Mouse (Mus musculus): ENCODE measurements around the gene Morc4.

Gene Morc4

GRCm38 (mm10) chrX:139870938-139871791 is at the start of gene Morc4:
Gene Morc4 (minus strand): TSS chrX:139871677.
- DNase-seq (ENCODE audit: extremely low spot score), result peak; percentile 76

DNA sequence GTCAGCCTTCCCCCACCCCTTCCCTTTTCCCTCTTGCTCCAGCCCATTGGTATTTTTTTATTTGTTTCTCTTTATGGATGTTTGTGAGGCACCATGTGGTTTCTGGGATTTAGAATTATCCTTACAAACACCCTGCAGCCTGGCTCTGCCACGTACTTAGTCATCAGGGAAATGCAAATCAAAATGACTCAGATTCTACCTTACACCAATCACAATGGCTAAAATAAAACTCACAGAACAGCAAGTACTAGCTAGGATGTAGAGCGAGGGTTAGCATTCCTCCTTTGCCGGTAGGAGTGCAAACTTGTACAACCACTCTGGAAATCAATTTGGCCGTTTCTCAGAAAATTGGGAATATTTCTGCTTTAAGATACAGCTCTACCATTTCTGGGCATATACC is 49.1 kb upstream of the Morc4 start:
- no peak for DNase-seq (ENCODE audit: extremely low spot score)

DNA sequence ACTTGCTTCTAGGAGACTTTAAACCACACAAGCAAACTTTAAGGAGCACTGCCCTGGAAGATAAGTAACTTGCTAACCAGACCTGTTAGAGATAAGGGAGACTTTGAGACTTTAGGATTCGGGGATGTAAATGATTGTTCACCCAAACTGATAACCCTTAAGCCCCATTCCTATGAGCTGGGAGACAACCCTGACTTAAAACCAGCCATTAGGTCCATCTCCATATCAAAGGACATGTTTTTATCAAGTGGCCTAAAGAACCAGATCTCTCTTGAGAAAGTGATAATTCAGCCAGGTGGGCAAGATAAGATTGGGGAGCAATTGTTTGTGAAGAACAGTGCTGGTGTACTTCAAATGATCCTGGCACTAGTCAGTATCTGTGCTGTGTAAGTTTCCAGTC is 19.9 kb upstream of the Morc4 start:
- DNase-seq (ENCODE audit: extremely low spot score), result no peak

- DNase-seq (ENCODE audit: extremely low spot score), result no peak
Measured at GRCm38 (mm10) chrX:139883221-139883620, 11.7 kb upstream of the Morc4 start.

DNA sequence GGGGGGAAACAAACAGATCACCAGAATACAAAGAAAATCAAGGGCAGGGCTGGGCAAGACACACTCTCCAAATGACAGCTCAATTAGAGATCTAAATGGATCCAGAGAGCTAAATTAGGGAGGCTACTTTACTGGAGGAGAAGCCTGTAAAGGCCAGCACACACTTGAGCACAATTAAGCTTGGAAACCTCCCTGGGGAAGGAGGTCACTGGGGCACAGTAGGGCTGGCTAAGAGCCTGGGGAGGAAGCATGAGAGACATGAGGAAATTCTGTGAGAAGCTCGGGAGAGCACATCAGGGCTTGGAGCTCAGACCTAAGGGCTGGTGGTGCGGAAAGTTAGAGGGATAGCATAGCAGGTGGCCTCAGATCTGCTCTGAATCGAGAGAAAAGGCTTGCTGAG is 6.5 kb upstream of the Morc4 start:
- DNase-seq (ENCODE audit: extremely low spot score), result no peak

GRCm38 (mm10) chrX:139877105-139877504 is 5.6 kb upstream of the Morc4 start:
- no peak for DNase-seq (ENCODE audit: extremely low spot score)

- peak; percentile 20 for DNase-seq (ENCODE audit: extremely low spot score)
Measured at GRCm38 (mm10) chrX:139870300-139870711, 1.2 kb downstream of the Morc4 start.

- DNase-seq (ENCODE audit: extremely low spot score), result no peak
Measured at GRCm38 (mm10) chrX:139859402-139859801, 12.1 kb downstream of the Morc4 start.

GRCm38 (mm10) chrX:139854795-139855194 is 16.7 kb downstream of the Morc4 start:
- DNase-seq (ENCODE audit: extremely low spot score), result no peak

- DNase-seq (ENCODE audit: extremely low spot score), result no peak
Measured at GRCm38 (mm10) chrX:139841091-139841490, 30.4 kb downstream of the Morc4 start.

DNA sequence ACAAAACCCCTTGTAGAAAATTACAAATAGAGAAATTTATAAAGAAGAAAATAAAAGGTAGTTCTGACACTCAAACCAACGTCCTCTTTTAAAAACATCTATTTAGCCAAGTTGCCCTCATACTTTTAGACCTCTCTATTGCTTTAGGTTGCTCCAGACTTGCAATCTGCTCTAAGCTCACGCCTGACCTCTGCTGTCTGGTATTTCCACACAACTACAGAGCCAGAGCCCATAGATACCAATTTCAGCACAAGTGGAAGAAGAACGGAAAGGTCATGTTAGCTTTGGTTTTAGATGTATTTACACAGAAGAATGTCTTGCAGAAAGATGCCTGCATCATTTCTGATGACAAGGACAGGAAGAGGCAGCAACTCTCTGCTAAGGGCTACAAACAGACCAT is 32.4 kb downstream of the Morc4 start:
- DNase-seq (ENCODE audit: extremely low spot score), result no peak

GRCm38 (mm10) chrX:139832464-139832863 is 39.0 kb downstream of the Morc4 start:
- peak; percentile 48 for DNase-seq (ENCODE audit: extremely low spot score)

GRCm38 (mm10) chrX:139828363-139829092 is 42.9 kb downstream of the Morc4 start:
- no peak for DNase-seq (ENCODE audit: extremely low spot score)

- no peak for DNase-seq (ENCODE audit: extremely low spot score)
Measured at GRCm38 (mm10) chrX:139826926-139827325, 44.6 kb downstream of the Morc4 start.

- no peak for DNase-seq (ENCODE audit: extremely low spot score)
Measured at GRCm38 (mm10) chrX:139825402-139825801, 46.1 kb downstream of the Morc4 start.

DNA sequence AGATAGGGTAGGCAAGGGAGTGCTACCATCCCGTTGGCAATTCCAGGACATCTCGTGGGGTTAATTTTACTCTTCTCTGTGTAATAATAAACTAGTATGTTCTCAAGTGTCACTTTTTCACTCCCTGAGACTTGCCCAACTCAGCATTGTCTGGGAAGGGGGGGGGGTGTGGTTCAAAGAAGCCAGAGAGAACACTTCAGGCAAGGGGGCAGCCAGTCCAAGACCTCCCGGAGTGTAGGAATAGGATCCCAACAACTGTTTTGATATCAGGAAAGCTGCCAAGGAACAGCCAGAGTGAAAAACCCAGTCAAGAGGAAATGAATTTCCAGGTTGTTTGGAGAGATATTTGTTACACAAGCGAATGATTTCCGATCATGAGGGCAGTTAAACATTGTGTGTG is 56.3 kb downstream of the Morc4 start:
- no peak for DNase-seq (ENCODE audit: extremely low spot score)

GRCm38 (mm10) chrX:139814018-139814635 is 57.4 kb downstream of the Morc4 start:
- DNase-seq (ENCODE audit: extremely low spot score), result no peak

DNA sequence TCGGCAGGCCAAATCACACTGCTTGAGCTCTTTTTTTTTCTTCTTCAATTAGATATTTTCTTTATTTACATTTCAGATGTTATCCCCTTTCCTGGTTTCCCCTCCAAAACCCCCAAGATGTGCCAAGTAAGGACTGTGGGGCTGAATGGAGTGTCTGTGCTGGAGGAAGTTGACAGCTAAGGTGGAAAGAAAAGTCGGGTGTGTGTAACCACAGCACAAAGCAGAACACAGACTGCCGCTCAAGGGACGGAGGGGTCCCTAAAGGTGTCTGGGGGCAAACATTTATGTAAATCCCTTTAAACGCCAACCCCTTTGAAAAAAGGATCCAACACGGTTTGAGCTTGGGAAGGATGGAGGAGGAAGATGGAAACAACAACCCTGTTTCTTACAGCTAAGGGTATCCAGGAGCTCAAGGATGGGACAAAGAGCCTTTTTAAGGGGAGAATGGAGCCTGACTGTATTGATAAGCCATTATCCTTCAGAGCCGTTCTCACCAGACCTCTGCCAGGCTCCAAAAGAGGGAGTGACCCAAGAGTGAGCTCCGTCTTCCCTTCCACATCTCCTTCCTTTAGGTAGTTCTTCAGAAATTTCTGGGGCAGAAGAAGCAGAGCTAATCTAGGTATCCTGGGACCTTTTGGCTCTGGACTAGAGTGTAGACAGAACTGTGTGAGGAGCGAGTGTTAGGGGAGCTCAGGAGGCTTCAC is 58.0 kb downstream of the Morc4 start:
- no peak for DNase-seq (ENCODE audit: extremely low spot score)

- no peak for DNase-seq (ENCODE audit: extremely low spot score)
Measured at GRCm38 (mm10) chrX:139812636-139813298, 58.7 kb downstream of the Morc4 start.

- DNase-seq (ENCODE audit: extremely low spot score), result no peak
Measured at GRCm38 (mm10) chrX:139808501-139808900, 63.0 kb downstream of the Morc4 start.

GRCm38 (mm10) chrX:139808085-139808484 is 63.4 kb downstream of the Morc4 start:
- DNase-seq (ENCODE audit: extremely low spot score), result no peak

All from embryo, embryonic 9.5 days (tissue).